Mouse (Mus musculus) ovary, adult 18-20 months (tissue): Measurements from ENCODE around the gene Cltc.

Experiments
- DNase-seq: peaks from one replicate; pipeline ENCODE4 v3.0.0; 2022; ENCODE audit warnings: low spot score, mixed read lengths

Cltc gene

DNA sequence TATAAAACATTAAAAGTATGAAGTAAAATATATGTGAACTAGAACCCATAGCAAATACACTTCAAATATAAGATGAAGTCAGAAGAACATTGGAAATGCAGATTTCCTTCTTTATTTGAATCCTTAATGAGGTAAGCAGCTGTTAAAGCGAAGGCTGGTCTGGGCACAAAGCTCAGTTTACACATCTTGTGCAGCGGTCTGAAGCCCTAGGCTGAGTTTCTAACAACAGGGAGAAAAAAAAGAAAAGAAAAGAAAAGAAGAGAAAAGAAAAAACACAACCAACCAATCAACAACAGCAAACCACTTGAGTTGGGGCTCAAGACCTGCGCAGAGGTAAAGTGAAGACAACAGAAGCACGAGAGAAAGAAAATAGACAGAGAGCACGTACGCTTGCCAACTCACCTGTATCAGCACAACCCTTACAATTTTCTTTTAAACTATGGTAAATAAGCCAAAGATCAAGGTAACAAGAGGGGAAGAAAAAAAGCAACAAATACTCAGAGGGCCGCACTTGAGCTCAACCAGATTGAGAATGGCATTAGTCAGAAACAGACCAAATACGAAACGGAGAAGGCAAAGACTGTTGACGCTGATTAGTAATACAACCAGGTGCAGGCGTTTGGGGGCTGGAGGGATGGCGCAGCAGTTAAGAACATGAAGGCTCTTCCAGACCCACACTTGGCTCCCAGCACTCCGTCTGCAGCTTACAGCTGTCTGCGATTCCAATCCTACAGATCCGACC is 109.5 kb downstream of the Cltc start:
- no peak for DNase-seq

DNA sequence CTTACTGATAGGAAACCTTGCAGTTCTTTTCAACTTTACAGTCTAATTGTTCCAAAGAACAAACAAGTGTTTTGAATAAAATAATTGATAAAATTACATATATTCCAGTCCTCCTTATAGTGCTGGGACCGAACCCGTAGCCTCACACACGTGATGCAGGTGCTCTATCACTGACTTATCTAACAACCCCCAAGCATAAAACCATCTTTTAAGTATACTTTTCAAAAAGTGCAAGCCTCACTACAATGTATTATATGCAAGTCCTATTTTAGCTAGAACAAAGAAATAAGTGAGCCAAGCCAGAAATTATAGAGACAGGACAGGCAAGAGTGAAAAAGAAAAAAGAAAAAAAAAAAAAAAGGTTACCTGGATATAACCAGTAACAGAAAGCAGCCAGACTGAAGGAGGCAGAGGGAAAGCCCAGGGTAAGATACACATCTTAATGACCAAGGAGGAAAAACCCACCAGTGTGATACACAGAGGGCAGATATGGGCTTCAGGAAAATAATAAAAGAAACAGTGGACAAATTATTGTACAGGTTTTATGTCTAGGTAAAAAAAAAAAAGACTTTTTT is 110.4 kb downstream of the Cltc start:
- no peak for DNase-seq

DNA sequence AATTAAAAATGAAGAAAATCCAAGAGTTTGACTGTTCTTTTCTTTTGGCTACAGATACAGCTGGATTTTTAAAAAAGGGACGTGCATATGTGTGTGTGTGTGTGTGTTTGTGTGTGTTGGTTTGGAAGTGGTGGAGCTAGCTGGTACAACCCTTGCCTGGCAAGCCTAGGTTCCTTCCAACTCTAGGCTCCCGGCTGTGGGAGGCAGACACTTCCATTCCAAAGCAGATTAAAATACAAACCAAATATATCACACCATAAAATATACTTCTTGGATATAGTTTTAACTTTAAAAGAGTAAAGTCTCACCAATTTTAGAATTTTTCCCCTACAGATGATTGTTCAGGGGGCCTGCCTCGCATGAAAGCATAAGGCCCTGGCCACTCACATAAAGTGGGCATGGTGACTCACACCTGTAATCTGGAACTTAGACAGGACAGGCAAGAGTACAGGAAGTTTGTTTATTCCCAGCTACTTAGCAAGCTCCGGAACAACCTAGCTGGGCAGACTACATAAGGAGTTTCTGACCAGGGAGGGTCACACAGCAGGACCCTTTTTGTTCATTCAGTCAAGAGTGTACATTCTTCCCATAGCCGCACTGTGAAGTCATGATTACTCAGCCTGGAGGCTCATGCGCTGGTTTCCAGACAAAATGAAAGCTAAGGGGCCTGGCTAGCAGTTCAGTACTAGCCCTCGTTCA is 111.1 kb downstream of the Cltc start:
- no peak for DNase-seq

DNA sequence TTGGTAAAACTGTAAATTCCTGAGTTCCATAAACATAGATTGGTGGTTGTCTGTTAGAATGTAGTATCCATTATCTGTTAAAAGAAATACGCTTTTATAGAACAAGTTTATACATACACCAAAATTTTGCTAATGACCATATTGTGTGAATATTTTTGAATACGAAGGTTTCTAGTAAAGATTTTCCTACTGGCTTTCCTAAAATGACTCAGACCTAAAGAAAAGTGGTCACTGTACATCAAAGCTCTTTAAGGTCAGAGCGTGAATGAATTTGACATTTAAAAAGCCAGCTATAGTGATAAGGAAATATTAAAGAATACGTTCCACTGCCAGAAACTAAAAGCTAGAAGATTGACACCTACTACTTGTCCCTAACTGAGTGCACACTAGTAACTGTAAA is 112.8 kb downstream of the Cltc start:
- DNase-seq: no peak
